Mouse (Mus musculus): ENCODE data around the gene Arhgap27. TPM values are rescaled to one million over a fixed set of nuclear protein-coding genes. Genes with fewer than 3 reads are reported as not detected.

The Arhgap27 gene
- polyA plus RNA-seq, 1 experiment from 2014 or later, result 3.9 TPM

- Histone ChIP-seq H3K4me2 (ENCODE audit: low read depth, low read length) (no peak overlapping the region), H3K36me3 (ENCODE audit: control insufficient read depth, insufficient read depth, low read length) (no peaks in the 10 kb centered on the region), H3K4me1 (ENCODE audit: control insufficient read depth, insufficient read depth, low read length) (peaks cover 12% of the 10 kb centered on the region), H3K27ac (ENCODE audit: low read depth, low read length) (no peak overlapping the region), H3K9ac (replicated peaks; ENCODE audit: low read depth, low read length) (no peak overlapping the region), H3K9me3 (ENCODE audit: control insufficient read depth, low read length) (no peaks in the 10 kb centered on the region), H3K27me3 (ENCODE audit: control insufficient read depth, insufficient read depth, low read length) (peaks cover 2% of the 10 kb centered on the region; the same call in 1 of the 2 replicates), H3K4me3 (ENCODE audit: low read depth, low read length) (no peak overlapping the region)
- WGBS, result 88% methylated on average over 5 of the region's 5 CpGs
- no peak for ATAC-seq (ENCODE audit: low read depth)
Observed at GRCm38 (mm10) chr11:103335561-103335960, 27.9 kb downstream of the Arhgap27 start.

- Histone ChIP-seq H3K9ac (replicated peaks; ENCODE audit: low read depth, low read length) (no peak overlapping the region), H3K4me2 (ENCODE audit: low read depth, low read length) (no peak overlapping the region), H3K9me3 (ENCODE audit: control insufficient read depth, low read length) (no peaks in the 10 kb centered on the region), H3K4me3 (ENCODE audit: low read depth, low read length) (no peak overlapping the region), H3K4me1 (ENCODE audit: control insufficient read depth, insufficient read depth, low read length) (peaks cover 12% of the 10 kb centered on the region), H3K27me3 (ENCODE audit: control insufficient read depth, insufficient read depth, low read length) (peaks cover 2% of the 10 kb centered on the region; the same call in 1 of the 2 replicates), H3K27ac (ENCODE audit: low read depth, low read length) (no peak overlapping the region), H3K36me3 (ENCODE audit: control insufficient read depth, insufficient read depth, low read length) (no peaks in the 10 kb centered on the region)
- no peak for ATAC-seq (ENCODE audit: low read depth)
- WGBS, result 84% methylated on average over 9 of the region's 9 CpGs
Observed at GRCm38 (mm10) chr11:103334925-103335324, 28.6 kb downstream of the Arhgap27 start.

DNA sequence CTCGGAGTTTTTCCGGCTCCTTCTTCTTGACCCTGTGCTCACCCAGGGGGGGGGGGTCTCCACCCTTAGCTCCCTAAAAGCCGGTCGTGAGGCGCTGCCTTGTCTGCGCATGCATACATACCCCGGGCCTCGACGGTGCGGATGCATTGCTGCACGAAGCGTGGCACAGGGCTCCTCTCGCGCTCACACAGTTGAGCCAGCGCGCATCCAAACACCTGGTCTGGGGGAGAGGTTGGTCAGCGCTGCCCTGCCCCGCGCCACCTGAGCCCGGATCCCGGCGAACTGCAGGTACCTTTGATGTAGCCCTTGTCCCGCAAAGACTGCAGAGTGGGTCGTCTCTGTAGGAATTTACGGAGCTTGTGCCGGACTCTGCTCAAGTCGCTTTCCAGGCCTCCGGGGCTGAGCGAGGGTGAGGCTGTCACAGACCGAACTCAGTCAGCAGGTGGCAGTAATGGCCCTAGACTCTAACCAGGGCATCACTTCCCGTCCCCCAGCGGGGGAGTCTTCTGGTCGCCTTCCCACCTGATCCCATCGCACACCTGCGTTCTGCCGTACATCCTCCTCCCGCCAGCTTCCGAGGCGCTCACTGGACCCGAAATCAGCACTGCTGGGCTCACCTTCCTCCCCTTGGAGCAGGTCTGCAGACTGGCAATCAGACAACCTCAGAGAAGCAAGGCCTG lies 29.6 kb downstream of the Arhgap27 start:
- no peak overlapping the region for H3K9ac ChIP-seq (replicated peaks; ENCODE audit: low read depth, low read length)
- H3K4me1 ChIP-seq (ENCODE audit: control insufficient read depth, insufficient read depth, low read length), result peaks cover 12% of the 10 kb centered on the region
- H3K36me3 ChIP-seq (ENCODE audit: control insufficient read depth, insufficient read depth, low read length), result no peaks in the 10 kb centered on the region
- no peak overlapping the region for H3K27ac ChIP-seq (ENCODE audit: low read depth, low read length)
- peak overlapping the region; percentile 47 for H3K4me2 ChIP-seq (ENCODE audit: low read depth, low read length)
- peak; percentile 56; the same call in 1 of the 2 replicates for ATAC-seq (ENCODE audit: low read depth)
- H3K27me3 ChIP-seq (ENCODE audit: control insufficient read depth, insufficient read depth, low read length), result peaks cover 2% of the 10 kb centered on the region; the same call in 1 of the 2 replicates
- no peaks in the 10 kb centered on the region for H3K9me3 ChIP-seq (ENCODE audit: control insufficient read depth, low read length)
- peak overlapping the region; percentile 26 for H3K4me3 ChIP-seq (ENCODE audit: low read depth, low read length)
- WGBS, result 14% methylated on average over 40 of the region's 40 CpGs

DNA sequence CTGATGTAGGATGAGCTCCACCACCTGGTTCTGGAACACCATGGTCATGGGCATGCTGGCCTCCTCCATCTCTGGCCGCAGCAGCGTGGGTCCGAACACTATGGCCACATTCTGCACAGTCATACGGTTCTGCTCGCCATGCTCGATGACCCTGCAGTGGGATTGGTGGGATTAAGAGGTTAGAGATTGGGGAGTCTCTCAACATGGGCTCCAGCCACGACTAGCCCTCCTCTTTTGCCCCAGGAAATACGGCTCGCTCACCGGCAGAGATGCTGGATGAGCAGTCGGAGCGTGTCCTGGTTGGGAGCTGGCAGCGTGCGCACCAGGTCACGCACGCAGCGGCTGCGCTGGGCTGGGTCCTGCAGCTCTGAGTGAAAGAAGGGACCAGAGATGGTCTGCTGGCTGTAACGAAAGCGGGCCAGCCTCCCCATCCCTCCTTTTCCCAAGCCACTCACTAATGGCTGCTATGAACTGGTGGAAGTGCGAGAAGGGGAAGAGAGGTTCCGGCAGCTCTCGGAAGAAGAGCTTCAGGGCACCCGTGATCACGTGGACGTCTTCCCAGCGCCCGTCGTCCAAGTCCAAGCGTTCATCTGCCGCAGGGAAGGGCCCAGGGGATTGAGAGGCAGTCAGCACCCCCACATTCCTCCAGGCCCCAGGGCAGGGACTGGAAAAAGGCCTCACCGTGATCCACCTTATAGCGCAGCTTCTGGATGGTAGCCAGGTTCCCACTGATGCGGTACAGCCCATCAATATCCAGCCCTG lies 30.4 kb downstream of the Arhgap27 start:
- no peak overlapping the region for H3K27ac ChIP-seq (ENCODE audit: low read depth, low read length)
- WGBS, result 20% methylated on average over 34 of the region's 34 CpGs

GRCm38 (mm10) chr11:103332186-103332889 lies 31.2 kb downstream of the Arhgap27 start:
- Histone ChIP-seq H3K36me3 (ENCODE audit: control insufficient read depth, insufficient read depth, low read length) (no peaks in the 10 kb centered on the region), H3K9me3 (ENCODE audit: control insufficient read depth, low read length) (no peaks in the 10 kb centered on the region), H3K4me2 (ENCODE audit: low read depth, low read length) (peak overlapping the region; percentile 47), H3K27me3 (ENCODE audit: control insufficient read depth, insufficient read depth, low read length) (peaks cover 2% of the 10 kb centered on the region; the same call in 1 of the 2 replicates), H3K9ac (replicated peaks; ENCODE audit: low read depth, low read length) (no peak overlapping the region; the same call in 1 of the 2 replicates), H3K4me1 (ENCODE audit: control insufficient read depth, insufficient read depth, low read length) (peaks cover 12% of the 10 kb centered on the region), H3K27ac (ENCODE audit: low read depth, low read length) (no peak overlapping the region), H3K4me3 (ENCODE audit: low read depth, low read length) (peak overlapping the region; percentile 26; the same call in 1 of the 2 replicates)
- WGBS, result 27% methylated on average over 18 of the region's 18 CpGs
- peak; percentile 72 for ATAC-seq (ENCODE audit: low read depth)

More for the DNA sequence above, 30.4 kb downstream of the Arhgap27 start:
- no peaks in the 10 kb centered on the region for H3K36me3 ChIP-seq (ENCODE audit: control insufficient read depth, insufficient read depth, low read length)
- H3K27me3 ChIP-seq (ENCODE audit: control insufficient read depth, insufficient read depth, low read length), result peaks cover 2% of the 10 kb centered on the region; the same call in 1 of the 2 replicates
- H3K4me1 ChIP-seq (ENCODE audit: control insufficient read depth, insufficient read depth, low read length), result peaks cover 12% of the 10 kb centered on the region
- peak overlapping the region; percentile 37; the same call in 1 of the 2 replicates for H3K9ac ChIP-seq (replicated peaks; ENCODE audit: low read depth, low read length)
- peak; percentile 48 for ATAC-seq (ENCODE audit: low read depth)
- H3K9me3 ChIP-seq (ENCODE audit: control insufficient read depth, low read length), result no peaks in the 10 kb centered on the region
- peak overlapping the region; percentile 26 for H3K4me3 ChIP-seq (ENCODE audit: low read depth, low read length)
- peak overlapping the region; percentile 47 for H3K4me2 ChIP-seq (ENCODE audit: low read depth, low read length)

DNA sequence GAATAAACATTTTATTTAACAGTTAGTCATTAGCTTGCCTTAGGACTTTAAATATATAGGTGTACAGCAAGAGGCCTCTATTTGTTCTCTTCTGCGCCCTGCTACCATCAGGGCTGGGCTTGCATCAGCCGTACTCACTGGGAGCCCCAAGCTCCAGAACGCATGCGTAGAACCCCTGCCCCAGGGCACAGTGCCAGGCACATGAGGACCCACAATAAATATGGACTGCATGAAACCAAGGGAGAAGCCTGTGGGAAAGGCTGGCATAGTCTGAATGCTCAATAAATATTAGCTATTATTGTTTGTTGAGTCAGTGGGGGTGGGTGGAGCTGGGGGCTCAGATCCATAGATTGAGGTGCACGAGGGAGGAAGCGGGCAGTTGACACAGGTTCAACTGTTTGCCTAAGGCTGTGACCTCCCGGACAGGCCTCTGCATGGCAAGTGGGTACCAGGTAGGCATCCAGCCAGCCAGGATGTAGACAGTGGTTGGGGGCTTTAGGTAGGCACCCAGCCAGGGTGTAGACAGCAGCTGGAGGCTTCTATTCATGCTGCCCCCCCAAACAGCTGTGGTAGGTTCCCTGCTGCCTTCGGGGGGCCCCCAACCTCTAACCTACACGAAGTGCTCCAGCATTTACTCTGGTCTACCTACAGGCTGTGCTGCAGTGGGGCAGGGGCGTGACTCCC lies 31.8 kb downstream of the Arhgap27 start:
- H3K36me3 ChIP-seq (ENCODE audit: control insufficient read depth, insufficient read depth, low read length), result no peaks in the 10 kb centered on the region
- peaks cover 2% of the 10 kb centered on the region; the same call in 1 of the 2 replicates for H3K27me3 ChIP-seq (ENCODE audit: control insufficient read depth, insufficient read depth, low read length)
- no peak for ATAC-seq (ENCODE audit: low read depth)
- no peak overlapping the region for H3K27ac ChIP-seq (ENCODE audit: low read depth, low read length)
- H3K4me2 ChIP-seq (ENCODE audit: low read depth, low read length), result no peak overlapping the region
- H3K4me1 ChIP-seq (ENCODE audit: control insufficient read depth, insufficient read depth, low read length), result peaks cover 12% of the 10 kb centered on the region
- H3K9ac ChIP-seq (replicated peaks; ENCODE audit: low read depth, low read length), result no peak overlapping the region
- no peaks in the 10 kb centered on the region for H3K9me3 ChIP-seq (ENCODE audit: control insufficient read depth, low read length)
- WGBS, result 90% methylated on average over 10 of the region's 10 CpGs
- H3K4me3 ChIP-seq (ENCODE audit: low read depth, low read length), result no peak overlapping the region

DNA sequence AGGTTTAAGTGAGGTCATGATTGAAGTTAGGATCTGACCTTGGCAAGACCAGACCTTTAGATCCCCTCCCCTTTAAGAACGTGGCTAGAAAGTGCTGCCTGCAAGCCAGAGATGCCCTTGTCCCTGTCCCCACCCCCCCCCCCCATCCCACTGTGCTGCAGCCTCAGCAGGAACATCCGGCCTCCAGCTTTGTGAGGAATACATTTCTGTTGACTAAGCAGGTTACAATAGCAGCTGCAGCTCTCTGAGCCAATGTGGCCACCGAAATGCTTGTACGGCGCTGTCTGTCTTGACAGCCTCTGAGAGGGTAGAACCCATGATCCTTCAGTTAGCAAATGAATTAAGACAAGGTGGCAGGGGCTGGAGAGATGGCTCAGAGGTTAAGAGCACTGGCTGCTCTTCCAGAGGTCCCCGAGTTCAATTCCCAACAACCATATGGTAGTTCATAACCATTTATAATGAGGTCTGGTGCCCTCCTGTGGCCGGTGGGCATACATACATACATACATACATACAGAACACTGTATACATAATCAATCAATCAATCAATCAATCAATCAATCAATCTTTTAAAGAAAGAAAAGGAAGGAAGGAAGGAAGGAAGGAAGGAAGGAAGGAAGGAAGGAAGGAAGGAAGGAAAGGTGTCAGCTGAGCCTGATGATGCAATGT lies 32.7 kb downstream of the Arhgap27 start:
- H3K4me3 ChIP-seq (ENCODE audit: low read depth, low read length), result no peak overlapping the region
- no peak overlapping the region for H3K27ac ChIP-seq (ENCODE audit: low read depth, low read length)
- peaks cover 2% of the 10 kb centered on the region; the same call in 1 of the 2 replicates for H3K27me3 ChIP-seq (ENCODE audit: control insufficient read depth, insufficient read depth, low read length)
- no peak overlapping the region for H3K9ac ChIP-seq (replicated peaks; ENCODE audit: low read depth, low read length)
- no peak for ATAC-seq (ENCODE audit: low read depth)
- peaks cover 12% of the 10 kb centered on the region for H3K4me1 ChIP-seq (ENCODE audit: control insufficient read depth, insufficient read depth, low read length)
- no peaks in the 10 kb centered on the region for H3K9me3 ChIP-seq (ENCODE audit: control insufficient read depth, low read length)
- no peak overlapping the region for H3K4me2 ChIP-seq (ENCODE audit: low read depth, low read length)
- WGBS, result 62% methylated on average over 7 of the region's 7 CpGs
- H3K36me3 ChIP-seq (ENCODE audit: control insufficient read depth, insufficient read depth, low read length), result no peaks in the 10 kb centered on the region

DNA sequence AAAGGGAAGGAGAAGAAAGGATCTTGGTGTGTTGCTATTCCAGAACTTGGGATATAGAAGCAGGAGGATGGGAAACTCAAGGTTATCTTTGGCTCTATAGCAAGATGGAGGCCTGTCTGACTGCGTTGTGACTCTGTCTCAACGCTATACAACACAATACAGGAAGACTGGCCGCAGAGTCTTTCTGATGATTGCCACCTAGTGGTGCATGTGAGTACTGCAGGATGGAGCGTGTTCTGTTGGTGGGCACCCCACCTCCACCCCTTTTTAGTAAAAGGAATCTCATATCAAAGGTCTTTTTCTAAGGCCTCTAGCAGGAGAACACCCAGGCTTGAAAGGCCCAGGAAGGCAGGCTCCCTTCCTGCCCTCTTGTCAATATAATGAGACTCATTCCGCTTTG lies 36.5 kb downstream of the Arhgap27 start:
- H3K36me3 ChIP-seq (ENCODE audit: control insufficient read depth, insufficient read depth, low read length), result no peaks in the 10 kb centered on the region
- H3K4me3 ChIP-seq (ENCODE audit: low read depth, low read length), result no peak overlapping the region
- no peaks in the 10 kb centered on the region for H3K9me3 ChIP-seq (ENCODE audit: control insufficient read depth, low read length)
- WGBS, result 7% methylated on average over 5 of the region's 5 CpGs
- H3K27ac ChIP-seq (ENCODE audit: low read depth, low read length), result no peak overlapping the region
- H3K9ac ChIP-seq (replicated peaks; ENCODE audit: low read depth, low read length), result no peak overlapping the region
- no peaks in the 10 kb centered on the region for H3K4me1 ChIP-seq (ENCODE audit: control insufficient read depth, insufficient read depth, low read length)
- H3K27me3 ChIP-seq (ENCODE audit: control insufficient read depth, insufficient read depth, low read length), result no peaks in the 10 kb centered on the region
- ATAC-seq (ENCODE audit: low read depth), result no peak
- H3K4me2 ChIP-seq (ENCODE audit: low read depth, low read length), result no peak overlapping the region

Measured in neural tube, embryonic 14.5 days (tissue).